Mouse (Mus musculus): Measurements from ENCODE around the gene Glrp1. TPM values are rescaled to one million over a fixed set of nuclear protein-coding genes. Genes with fewer than 3 reads are reported as not detected.
A peak's percentile ranks its signal among the peaks of the same experiment; 100 is the strongest.

Glrp1 gene
- polyA plus RNA-seq, 1 experiment from 2014 or later = not detected

DNA sequence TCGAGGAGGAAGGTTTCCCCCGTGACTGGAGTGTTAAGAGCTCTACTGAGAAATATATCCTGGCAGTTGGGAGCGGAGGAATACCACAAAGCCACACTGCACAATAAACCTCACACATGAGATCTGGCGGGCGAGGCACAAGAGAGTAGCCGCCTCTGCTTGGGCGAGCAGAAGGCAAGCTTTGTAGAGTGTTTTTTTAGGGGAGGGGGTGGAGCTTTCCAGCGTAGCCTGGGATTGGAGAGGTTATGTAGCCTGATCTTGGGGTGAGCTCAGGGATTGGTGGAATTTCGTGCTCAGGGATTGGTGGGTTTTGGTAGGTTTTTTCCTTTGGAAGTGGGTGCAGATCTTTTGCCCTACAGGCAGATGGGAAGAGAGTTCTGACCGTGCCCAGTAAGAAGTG lies 19.7 kb downstream of the Glrp1 start:
- 83% methylated on average over 10 of the region's 10 CpGs for WGBS
- H3K4me3 ChIP-seq = no peak overlapping the region
- DNase-seq (ENCODE audit: low spot score) = no peak
- no peaks in the 10 kb centered on the region for H3K27me3 ChIP-seq (ENCODE audit: insufficient read depth, poor library complexity, severe bottlenecking)
- no peaks in the 10 kb centered on the region for H3K9me3 ChIP-seq
- no peaks in the 10 kb centered on the region for H3K36me3 ChIP-seq
- H3K4me1 ChIP-seq = peaks cover 44% of the 10 kb centered on the region
- H3K27ac ChIP-seq = peak overlapping the region; percentile 90

DNA sequence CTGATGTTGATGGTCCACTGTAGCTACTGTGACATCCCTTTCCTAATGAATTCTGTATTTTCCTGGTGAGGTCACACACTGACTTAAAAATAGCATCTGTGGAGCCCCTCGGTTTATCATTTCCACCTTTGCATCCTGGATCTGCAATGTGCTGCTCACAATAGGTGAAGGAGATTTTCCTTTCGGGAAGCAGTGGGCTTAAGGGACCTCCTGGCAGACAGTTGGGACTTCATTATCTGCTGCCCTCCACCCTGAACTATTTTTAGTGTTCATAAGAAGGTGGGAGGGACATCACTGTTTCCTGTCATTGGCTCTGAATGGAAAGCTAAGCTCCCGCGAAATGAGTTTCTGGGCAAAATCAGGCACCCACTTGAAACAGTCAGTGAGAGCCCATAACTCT lies 20.9 kb downstream of the Glrp1 start:
- peaks cover 44% of the 10 kb centered on the region for H3K4me1 ChIP-seq
- no peaks in the 10 kb centered on the region for H3K27me3 ChIP-seq (ENCODE audit: insufficient read depth, poor library complexity, severe bottlenecking)
- H3K27ac ChIP-seq = peak overlapping the region; percentile 90
- no peaks in the 10 kb centered on the region for H3K36me3 ChIP-seq
- no peaks in the 10 kb centered on the region for H3K9me3 ChIP-seq
- WGBS = 17% methylated on average over 4 of the region's 4 CpGs
- DNase-seq (ENCODE audit: low spot score) = no peak
- H3K4me3 ChIP-seq = peak overlapping the region; percentile 10; the same call in 1 of the 2 replicates

DNA sequence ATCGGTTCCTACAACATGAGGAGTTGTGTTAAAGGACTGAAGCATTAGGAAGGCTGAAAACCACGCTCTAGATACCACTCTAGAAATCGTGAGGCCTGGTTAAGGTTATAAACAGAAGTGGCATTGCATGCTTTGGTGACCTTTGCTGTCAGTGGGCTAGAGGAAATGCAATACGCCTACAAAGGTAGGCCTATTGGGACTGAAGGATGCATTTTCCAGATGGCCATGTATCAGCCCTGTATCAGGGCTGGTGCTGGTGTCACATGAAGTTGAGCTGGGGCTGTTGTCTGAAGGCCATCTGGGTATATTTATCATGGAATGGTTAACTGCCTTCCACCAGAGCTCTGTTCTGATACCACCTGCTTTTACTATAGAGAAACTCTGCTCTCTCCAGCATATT lies 23.5 kb downstream of the Glrp1 start:
- H3K27me3 ChIP-seq (ENCODE audit: insufficient read depth, poor library complexity, severe bottlenecking) = no peaks in the 10 kb centered on the region
- 72% methylated on average over 4 of the region's 4 CpGs for WGBS
- H3K27ac ChIP-seq = peak overlapping the region; percentile 59; the same call in 1 of the 2 replicates
- no peak overlapping the region for H3K4me3 ChIP-seq
- H3K4me1 ChIP-seq = peaks cover 51% of the 10 kb centered on the region
- no peak for DNase-seq (ENCODE audit: low spot score)
- H3K36me3 ChIP-seq = no peaks in the 10 kb centered on the region
- no peaks in the 10 kb centered on the region for H3K9me3 ChIP-seq

DNA sequence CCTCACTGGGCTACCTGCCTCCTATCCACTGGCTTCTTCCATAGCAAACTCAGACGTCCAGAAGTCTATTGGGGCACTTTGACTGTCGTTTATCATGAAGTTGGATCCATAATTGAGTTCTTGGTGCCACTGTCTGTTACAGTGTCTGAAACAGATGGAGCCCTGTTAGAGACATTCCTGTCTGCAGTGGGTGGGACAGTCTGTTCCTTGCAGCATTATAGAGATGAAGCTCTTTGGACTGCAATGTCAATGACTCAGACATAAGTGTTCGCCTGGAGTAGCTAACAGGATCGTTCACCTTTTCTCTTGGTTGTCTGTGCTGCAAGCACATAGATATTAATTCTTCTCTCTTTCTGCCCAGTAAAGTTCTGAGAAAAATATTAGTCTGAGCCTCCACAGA lies 25.8 kb downstream of the Glrp1 start:
- no peak overlapping the region for H3K4me3 ChIP-seq
- no peaks in the 10 kb centered on the region for H3K9me3 ChIP-seq
- no peak overlapping the region for H3K27ac ChIP-seq
- WGBS = 79% methylated on average over 4 of the region's 4 CpGs
- DNase-seq (ENCODE audit: low spot score) = no peak
- H3K36me3 ChIP-seq = no peaks in the 10 kb centered on the region
- no peaks in the 10 kb centered on the region for H3K27me3 ChIP-seq (ENCODE audit: insufficient read depth, poor library complexity, severe bottlenecking)
- H3K4me1 ChIP-seq = peaks cover 37% of the 10 kb centered on the region

DNA sequence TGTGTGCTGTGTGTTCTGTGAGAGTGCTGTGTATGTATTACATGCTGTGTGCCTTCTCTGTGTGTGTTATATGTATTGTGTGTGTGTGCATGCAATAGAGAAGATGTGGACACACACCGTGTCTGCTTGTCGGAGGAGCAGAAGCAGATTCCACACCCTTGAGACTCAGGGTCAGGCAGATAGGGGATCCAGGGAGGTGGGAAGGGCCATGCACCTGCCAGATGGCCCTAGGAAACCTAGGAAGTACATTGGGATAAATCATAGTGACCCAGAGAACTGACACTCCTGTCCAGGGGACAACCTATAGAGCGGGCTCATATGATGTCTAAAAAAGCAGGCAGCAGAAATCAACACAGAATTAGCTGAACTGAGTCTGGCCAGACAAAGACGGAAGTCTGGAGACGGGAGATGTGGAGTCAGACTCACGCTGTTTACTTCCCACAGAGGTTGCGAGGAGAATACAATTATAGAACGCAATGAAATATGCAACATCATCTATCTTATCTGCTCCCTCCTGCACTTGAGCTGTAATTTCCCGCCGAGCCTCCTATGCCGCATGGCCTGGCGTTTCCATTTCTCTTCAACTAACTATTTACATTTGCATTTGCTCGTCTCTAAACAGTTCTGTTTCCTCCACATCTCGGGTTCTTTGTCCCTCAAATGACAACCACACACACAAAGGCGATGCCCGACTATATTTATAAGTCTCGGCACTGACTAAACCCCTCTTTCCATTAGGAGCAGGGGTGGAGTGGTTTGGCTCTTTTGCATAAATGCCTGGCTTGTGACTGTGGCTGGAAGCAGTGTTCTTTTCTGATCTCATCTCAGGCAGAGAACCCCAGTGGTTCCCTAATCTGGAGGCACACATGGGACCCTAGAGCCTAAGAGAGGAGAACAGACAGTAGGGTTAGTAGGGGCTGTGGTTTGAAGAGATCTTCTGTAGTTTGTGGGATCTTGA lies 27.4 kb downstream of the Glrp1 start:
- 57% methylated on average over 17 of the region's 17 CpGs for WGBS
- DNase-seq (ENCODE audit: low spot score) = no peak
- H3K9me3 ChIP-seq = no peaks in the 10 kb centered on the region
- peaks cover 21% of the 10 kb centered on the region for H3K4me1 ChIP-seq
- H3K36me3 ChIP-seq = no peaks in the 10 kb centered on the region
- H3K27me3 ChIP-seq (ENCODE audit: insufficient read depth, poor library complexity, severe bottlenecking) = no peaks in the 10 kb centered on the region
- H3K27ac ChIP-seq = peak overlapping the region; percentile 76
- no peak overlapping the region for H3K4me3 ChIP-seq

DNA sequence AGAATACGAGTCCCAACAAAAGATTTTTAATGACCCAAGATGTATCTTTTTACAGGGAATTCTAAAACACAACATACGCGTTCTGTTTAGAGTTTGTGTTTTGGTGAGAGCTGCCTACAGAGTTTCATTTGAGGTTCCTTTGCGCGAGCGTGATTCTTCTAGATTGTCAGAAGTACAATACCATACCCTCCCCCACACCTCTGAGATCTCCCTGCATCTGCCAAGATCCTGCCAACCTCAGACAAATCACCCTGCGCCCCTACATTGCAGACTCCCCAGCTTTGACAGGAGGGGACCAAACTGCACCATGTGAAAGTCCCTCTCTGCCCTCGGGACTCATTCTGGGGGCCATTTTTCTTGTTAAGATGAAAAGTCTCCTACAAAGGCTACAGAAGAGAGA lies 29.3 kb downstream of the Glrp1 start:
- Histone ChIP-seq H3K4me1 (peaks cover 31% of the 10 kb centered on the region), H3K9me3 (no peaks in the 10 kb centered on the region), H3K27me3 (ENCODE audit: insufficient read depth, poor library complexity, severe bottlenecking) (0 out of 2 replicates have a peak, but pooled peaks cover 5% of the 10 kb centered on the region), H3K36me3 (no peaks in the 10 kb centered on the region), H3K4me3 (no peak overlapping the region), H3K27ac (no peak overlapping the region)
- DNase-seq (ENCODE audit: low spot score) = no peak
- 88% methylated on average over 8 of the region's 8 CpGs for WGBS

DNA sequence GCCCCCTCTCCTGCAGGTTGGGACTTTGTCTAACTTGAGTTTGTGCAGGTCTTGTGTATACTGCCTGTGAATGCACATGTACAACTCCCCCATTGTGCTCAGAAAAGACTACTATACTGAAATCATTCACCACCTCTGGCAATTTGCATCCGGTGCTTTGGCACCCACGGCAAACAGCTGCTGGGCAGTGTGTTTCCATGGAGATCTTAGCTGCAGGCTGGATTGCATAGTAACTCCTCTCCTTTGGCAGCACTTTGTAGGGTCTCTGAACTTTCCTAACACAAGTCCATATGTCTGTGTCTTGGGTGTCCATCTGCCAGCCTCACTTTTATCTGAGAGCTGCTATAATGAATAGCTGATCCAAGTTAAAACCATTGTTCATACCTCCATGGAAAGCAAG lies 31.7 kb downstream of the Glrp1 start:
- H3K36me3 ChIP-seq = no peaks in the 10 kb centered on the region
- H3K9me3 ChIP-seq = no peaks in the 10 kb centered on the region
- WGBS = 77% methylated on average over 2 of the region's 2 CpGs
- H3K4me3 ChIP-seq = no peak overlapping the region
- DNase-seq (ENCODE audit: low spot score) = no peak
- no peak overlapping the region for H3K27ac ChIP-seq
- 0 out of 2 replicates have a peak, but pooled peaks cover 5% of the 10 kb centered on the region for H3K27me3 ChIP-seq (ENCODE audit: insufficient read depth, poor library complexity, severe bottlenecking)
- H3K4me1 ChIP-seq = peaks cover 42% of the 10 kb centered on the region

DNA sequence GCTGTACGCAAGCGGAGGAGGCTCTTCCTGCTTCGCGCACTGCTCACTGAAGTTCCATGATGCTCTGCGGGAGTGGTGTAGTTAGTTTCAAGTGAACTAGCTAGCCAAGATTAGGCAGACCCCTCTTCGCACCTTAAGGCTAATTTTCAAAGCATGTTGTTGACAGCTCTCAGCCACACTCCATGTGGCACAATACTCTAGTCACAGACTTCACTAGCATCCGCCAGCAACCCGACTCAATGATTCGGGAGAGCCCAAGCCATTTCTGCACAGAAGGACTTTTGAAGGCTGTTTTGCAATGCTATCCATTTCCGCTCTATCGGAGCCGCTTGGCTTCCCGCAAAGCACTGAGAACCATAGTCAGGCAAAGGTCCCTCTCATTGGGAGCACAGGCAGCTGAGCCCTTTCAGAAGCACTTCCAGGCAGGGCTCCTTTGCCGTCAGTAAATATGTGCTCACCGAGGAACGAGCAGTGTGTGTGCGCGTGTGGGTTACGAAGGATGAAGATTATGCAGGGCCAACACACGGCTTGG lies 33.2 kb downstream of the Glrp1 start:
- Histone ChIP-seq H3K36me3 (no peaks in the 10 kb centered on the region), H3K27me3 (ENCODE audit: insufficient read depth, poor library complexity, severe bottlenecking) (0 out of 2 replicates have a peak, but pooled peaks cover 5% of the 10 kb centered on the region), H3K9me3 (no peaks in the 10 kb centered on the region), H3K4me3 (no peak overlapping the region), H3K27ac (peak overlapping the region; percentile 22; the same call in 1 of the 2 replicates), H3K4me1 (peaks cover 26% of the 10 kb centered on the region)
- WGBS = 92% methylated on average over 20 of the region's 20 CpGs
- no peak for DNase-seq (ENCODE audit: low spot score)

DNA sequence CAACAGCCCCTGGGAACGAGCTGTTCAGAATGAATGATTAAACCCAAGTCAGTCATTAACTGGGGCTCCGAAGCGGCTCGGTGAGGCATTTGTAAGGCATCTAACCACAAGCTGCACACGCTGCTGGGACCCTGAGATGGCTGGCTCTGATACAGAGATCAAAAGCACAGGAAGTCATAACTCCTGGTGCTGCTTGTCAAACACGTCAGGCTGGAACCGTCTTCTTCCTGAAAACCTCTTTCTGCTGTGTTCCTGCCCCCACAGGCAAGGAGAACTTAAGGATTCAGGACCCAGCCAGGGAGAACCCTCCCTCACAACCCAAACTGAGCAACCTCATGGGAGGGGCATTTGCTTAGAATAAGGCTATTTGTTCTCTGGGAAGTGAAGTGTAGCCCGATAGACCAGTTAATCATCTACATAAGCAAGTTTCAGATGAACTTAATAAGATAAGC lies 34.3 kb downstream of the Glrp1 start:
- Histone ChIP-seq H3K27ac (peak overlapping the region; percentile 42; the same call in 1 of the 2 replicates), H3K4me3 (no peak overlapping the region), H3K9me3 (no peaks in the 10 kb centered on the region), H3K4me1 (peaks cover 25% of the 10 kb centered on the region), H3K36me3 (no peaks in the 10 kb centered on the region), H3K27me3 (ENCODE audit: insufficient read depth, poor library complexity, severe bottlenecking) (0 out of 2 replicates have a peak, but pooled peaks cover 5% of the 10 kb centered on the region)
- WGBS = 37% methylated on average over 8 of the region's 8 CpGs
- no peak for DNase-seq (ENCODE audit: low spot score)

DNA sequence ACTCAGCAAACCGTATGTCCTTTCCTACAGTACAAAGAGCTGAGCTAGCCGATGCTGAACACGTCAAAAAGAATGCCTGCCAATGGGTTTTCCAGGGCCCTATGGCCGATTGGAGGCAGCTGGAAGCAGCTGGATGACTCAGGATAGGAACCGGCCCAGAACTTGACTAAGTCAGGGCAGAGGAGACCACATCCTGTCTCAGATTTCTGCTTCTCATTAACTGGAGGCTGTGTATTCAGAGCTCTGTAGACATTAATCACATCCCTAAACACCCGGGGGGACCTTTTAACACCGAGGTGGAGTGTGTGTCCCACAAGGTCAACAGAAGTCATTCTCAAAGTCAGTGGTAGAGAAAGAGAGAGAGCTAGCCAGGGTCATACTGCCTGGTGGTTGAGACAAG lies 35.3 kb downstream of the Glrp1 start:
- 48% methylated on average over 7 of the region's 7 CpGs for WGBS
- Histone ChIP-seq H3K36me3 (no peaks in the 10 kb centered on the region), H3K9me3 (no peaks in the 10 kb centered on the region), H3K4me1 (peaks cover 25% of the 10 kb centered on the region), H3K4me3 (no peak overlapping the region), H3K27me3 (ENCODE audit: insufficient read depth, poor library complexity, severe bottlenecking) (0 out of 2 replicates have a peak, but pooled peaks cover 5% of the 10 kb centered on the region), H3K27ac (peak overlapping the region; percentile 71)
- DNase-seq (ENCODE audit: low spot score) = no peak

DNA sequence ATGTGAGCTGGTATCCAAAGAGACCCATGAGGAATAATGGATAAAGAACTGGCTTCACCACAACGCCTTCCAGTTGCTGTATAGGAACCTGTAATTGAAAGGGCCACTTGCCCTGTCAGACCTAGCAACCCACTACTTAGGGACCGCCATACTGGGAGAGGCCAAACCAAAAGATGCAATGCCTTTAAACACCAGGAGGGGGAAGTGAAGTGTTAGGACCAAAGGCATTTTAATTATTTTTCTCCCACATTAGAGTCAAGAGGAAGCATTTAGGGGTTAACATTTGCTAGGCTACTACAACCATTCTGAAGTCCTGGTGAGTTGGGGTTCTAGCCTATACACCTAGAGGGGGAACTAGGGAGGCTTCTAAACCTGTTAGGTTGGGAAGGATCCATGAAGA lies 36.0 kb downstream of the Glrp1 start:
- Histone ChIP-seq H3K4me1 (peaks cover 25% of the 10 kb centered on the region), H3K4me3 (no peak overlapping the region), H3K27me3 (ENCODE audit: insufficient read depth, poor library complexity, severe bottlenecking) (0 out of 2 replicates have a peak, but pooled peaks cover 5% of the 10 kb centered on the region), H3K27ac (0 out of 2 replicates have a peak overlapping the region, but pooled peaks have one; percentile 71), H3K9me3 (no peaks in the 10 kb centered on the region), H3K36me3 (no peaks in the 10 kb centered on the region)
- no peak for DNase-seq (ENCODE audit: low spot score)
- 71% methylated on average over 2 of the region's 2 CpGs for WGBS

DNA sequence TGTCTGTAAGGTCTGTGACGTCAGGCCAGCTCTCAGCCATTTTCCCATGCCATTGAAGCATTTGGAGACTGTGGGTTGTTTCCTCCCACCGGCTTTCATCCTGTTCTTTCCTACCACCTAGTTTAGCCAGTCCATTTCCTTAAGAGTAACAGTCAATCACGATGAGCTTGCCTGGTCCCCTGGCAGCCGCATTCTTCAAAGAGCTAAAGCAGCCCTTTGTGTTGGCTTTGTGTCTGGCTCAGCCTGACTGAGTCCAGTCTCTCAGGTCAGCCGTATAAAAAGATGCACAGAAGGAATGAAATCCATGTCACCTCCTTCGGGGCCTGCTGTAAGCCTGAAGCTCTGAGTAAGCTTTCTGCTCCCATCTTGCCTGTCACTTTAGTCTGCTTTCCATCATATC lies 37.6 kb downstream of the Glrp1 start:
- no peak for DNase-seq (ENCODE audit: low spot score)
- Histone ChIP-seq H3K27ac (no peak overlapping the region), H3K4me1 (peaks cover 25% of the 10 kb centered on the region), H3K9me3 (no peaks in the 10 kb centered on the region), H3K4me3 (no peak overlapping the region), H3K36me3 (no peaks in the 10 kb centered on the region), H3K27me3 (ENCODE audit: insufficient read depth, poor library complexity, severe bottlenecking) (0 out of 2 replicates have a peak, but pooled peaks cover 5% of the 10 kb centered on the region)
- 66% methylated on average over 6 of the region's 6 CpGs for WGBS

DNA sequence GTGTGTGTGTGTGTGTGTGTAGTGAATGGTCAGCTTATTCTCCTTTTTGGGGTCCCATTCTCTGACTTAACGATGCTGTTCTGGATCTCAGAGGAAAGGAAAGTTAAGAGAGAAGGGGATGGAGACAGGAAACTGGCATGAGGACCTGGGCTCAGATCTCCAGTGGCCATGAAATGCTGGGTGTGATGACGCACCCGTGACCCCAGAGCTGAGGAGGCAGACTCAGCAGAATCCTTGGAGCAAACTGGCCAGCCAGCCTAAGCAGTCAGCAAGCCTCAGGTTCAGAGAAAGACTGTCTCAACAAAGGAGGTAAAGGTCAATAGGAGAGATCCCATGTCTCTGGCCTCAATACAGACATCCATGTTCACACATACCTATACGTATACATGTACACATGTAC lies 40.1 kb downstream of the Glrp1 start:
- 85% methylated on average over 4 of the region's 4 CpGs for WGBS
- no peaks in the 10 kb centered on the region for H3K36me3 ChIP-seq
- no peak overlapping the region for H3K4me3 ChIP-seq
- no peak overlapping the region for H3K27ac ChIP-seq
- no peak for DNase-seq (ENCODE audit: low spot score)
- no peaks in the 10 kb centered on the region for H3K9me3 ChIP-seq
- H3K27me3 ChIP-seq (ENCODE audit: insufficient read depth, poor library complexity, severe bottlenecking) = no peaks in the 10 kb centered on the region
- H3K4me1 ChIP-seq = peaks cover 9% of the 10 kb centered on the region

All from heart, embryonic 10.5 days (tissue).